Mouse (Mus musculus): ENCODE results near the gene Olfr1448.
"Not testable (repeated sequence)": the region's sequence is repeated elsewhere in the genome, so short reads cannot be mapped to it uniquely, and the experiment has no call there.

The Olfr1448 gene

GRCm38 (mm10) chr19:12924319-12924718, at the start of gene Olfr1448:
Gene Olfr1448, minus strand, starts transcription at chr19:12924419.
- DNase-seq = no peak

- DNase-seq = not testable (repeated sequence)
Observed at GRCm38 (mm10) chr19:12970082-12970481, 45.9 kb upstream of the Olfr1448 start.

DNA sequence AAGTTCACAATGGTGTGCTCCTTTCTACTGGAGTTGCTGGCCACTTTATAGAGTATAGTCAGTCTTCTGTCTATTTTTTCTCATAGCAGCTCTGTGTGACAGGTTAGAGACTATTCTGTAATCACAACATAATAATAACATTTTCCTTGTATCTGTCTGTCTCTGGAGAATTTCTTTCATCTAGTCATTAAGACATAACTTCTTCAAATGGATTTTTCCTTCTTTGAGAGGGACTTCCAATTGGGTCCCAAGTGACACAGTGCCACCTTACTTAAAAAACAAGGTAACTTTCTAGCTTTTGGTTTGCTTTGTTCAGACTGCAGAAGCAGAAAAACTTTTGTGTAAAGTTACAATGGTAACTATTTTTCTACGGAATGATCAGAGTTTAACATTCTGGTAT, 25.7 kb upstream of the Olfr1448 start, which contains the start of gene Olfr1450:
TSS of gene Olfr1450 (plus strand) at position 301 of the 400 bp plus-strand sequence.
- DNase-seq = no peak

GRCm38 (mm10) chr19:12930540-12930939, 6.3 kb upstream of the Olfr1448 start, which contains the start of gene Olfr1449:
Gene Olfr1449, plus strand, starts transcription at chr19:12930840.
- DNase-seq = no peak

- DNase-seq = no peak
Observed at GRCm38 (mm10) chr19:12903643-12904042, 20.6 kb downstream of the Olfr1448 start, which contains the start of gene Olfr1447. Gene Olfr1447, minus strand, starts transcription at chr19:12903743.

- DNase-seq = no peak
Observed at GRCm38 (mm10) chr19:12893424-12893823, 30.8 kb downstream of the Olfr1448 start, which contains the start of gene Olfr1446. Gene Olfr1446, minus strand, starts transcription at chr19:12893524.

GRCm38 (mm10) chr19:12883555-12883954, 40.7 kb downstream of the Olfr1448 start, which contains the start of gene Olfr1445:
Gene Olfr1445, plus strand, starts transcription at chr19:12883855.
- DNase-seq = no peak

Measured in thymus, adult 18-20 months (tissue).